Comparison of ENCODE assay signal across 8 mouse cellular contexts in genomic region chr16:85747589-85748360, GRCm38 (mm10). TPM values are rescaled to one million over a fixed set of nuclear protein-coding genes. Genes with fewer than 3 reads are reported as not detected.
DNase-seq lines count a peak whose midpoint lies in the region; ATAC-seq and TF ChIP-seq lines count a peak whose summit lies in the region.

No protein-coding gene starts in this region.

- no peaks in the 10 kb centered on the region for H3K36me3 ChIP-seq in limb, embryonic 15.5 days
- no peaks in the 10 kb centered on the region for H3K36me3 ChIP-seq in stomach, postnatal 0 days (ENCODE audit: control insufficient read depth, insufficient read depth, low read length)

- 0 out of 2 replicates have a peak, but pooled peaks cover 3% of the 10 kb centered on the region for H3K4me1 ChIP-seq in limb, embryonic 15.5 days
- H3K4me1 ChIP-seq in stomach, postnatal 0 days (replicated peaks; ENCODE audit: control insufficient read depth, insufficient read depth) = no peaks in the 10 kb centered on the region

- no peak overlapping the region for H3K9ac ChIP-seq in limb, embryonic 15.5 days
- no peak overlapping the region for H3K9ac ChIP-seq in stomach, postnatal 0 days (ENCODE audit: low read length)

- 0 out of 2 replicates have a peak overlapping the region, but pooled peaks have one; percentile 43 for H3K27ac ChIP-seq in limb, embryonic 15.5 days
- H3K27ac ChIP-seq in stomach, postnatal 0 days (replicated peaks) = peak overlapping the region; percentile 67

- WGBS in limb, embryonic 15.5 days = 56% methylated on average over 16 of the region's 16 CpGs
- 24% methylated on average over 16 of the region's 16 CpGs for WGBS in stomach, postnatal 0 days

- no peaks in the 10 kb centered on the region for H3K9me3 ChIP-seq in limb, embryonic 15.5 days
- H3K9me3 ChIP-seq in stomach, postnatal 0 days (ENCODE audit: control insufficient read depth, low read length) = no peaks in the 10 kb centered on the region

- DNase-seq in ovary, adult 18-20 months (ENCODE audit: low spot score) = peak; percentile 39
- no peak for DNase-seq in ovary, postnatal 10 days (ENCODE audit: low spot score)
- DNase-seq in cerebellum, adult 9-11 months = peak; percentile 7
- DNase-seq in heart, postnatal 14 days = peak; percentile 75 to 77
- DNase-seq in stomach, postnatal 0 days (ENCODE audit: low spot score) = peak; percentile 46
- DNase-seq in thymus, postnatal 25 days = no peak
- no peak for DNase-seq in yolk sac, embryonic 10.5 days (ENCODE audit: low spot score)

- TF ChIP-seq CTCF in stomach, postnatal 0 days (IDR thresholded peaks at IDR 0.05; ENCODE audit: low read depth) = no peak

- H3K4me3 ChIP-seq in limb, embryonic 15.5 days = no peak overlapping the region
- H3K4me3 ChIP-seq in stomach, postnatal 0 days (ENCODE audit: low read depth, low read length) = no peak overlapping the region

- H3K27me3 ChIP-seq in limb, embryonic 15.5 days = no peaks in the 10 kb centered on the region
- no peaks in the 10 kb centered on the region for H3K27me3 ChIP-seq in stomach, postnatal 0 days (ENCODE audit: control insufficient read depth, insufficient read depth, low read length)

- ATAC-seq in limb, embryonic 15.5 days (ENCODE audit: insufficient number of reproducible peaks, low FRiP score, low TSS enrichment, low read depth) = no peak
- ATAC-seq in stomach, postnatal 0 days (ENCODE audit: low FRiP score, low TSS enrichment) = peak; percentile 88; the same call in 1 of the 2 replicates

- no peak overlapping the region for H3K4me2 ChIP-seq in limb, embryonic 15.5 days
- peak overlapping the region; percentile 31 for H3K4me2 ChIP-seq in stomach, postnatal 0 days (replicated peaks; ENCODE audit: low read depth)

- TF ChIP-seq EP300 in stomach, postnatal 0 days (optimal IDR thresholded peaks at IDR 0.05) = no peak

- intact Hi-C loops in heart, postnatal 14 days (cut with DNase I) = no loop called here

RNA-seq across cellular contexts. Expression of gene Adamts1, which starts 55.1 kb away (rescaled TPM):
- total RNA-seq in heart, postnatal 14 days (2021) = 10 to 100 TPM; 33.5 to 50.5 TPM
- polyA plus RNA-seq in limb, embryonic 15.5 days (2015; fragmentation: Nextera tagmentation; extraction: Ambion mirVana) = 47.3 and 49.5 TPM in 2 replicates
- 10.6 and 12.6 TPM in 2 replicates for polyA plus RNA-seq in stomach, postnatal 0 days (2015; fragmentation: Nextera tagmentation; extraction: Ambion mirVana)

Comparison
In these comparisons a context has a peak if more than half of its experiments do, and no peak if none do; other contexts are left out.
1. DNase-seq: peak in ovary, adult 18-20 months (single experiment), cerebellum, adult 9-11 months (single experiment), heart, postnatal 14 days (2 of 2) and stomach, postnatal 0 days (single experiment); none in ovary, postnatal 10 days (single experiment), thymus, postnatal 25 days (single experiment) and yolk sac, embryonic 10.5 days (single experiment).